ENCODE assay signal across 7 mouse cellular contexts in genomic region chr17:35737743-35738142, GRCm38 (mm10). TPM values are rescaled to one million over a fixed set of nuclear protein-coding genes. Genes with fewer than 3 reads are reported as not detected.
DNase-seq lines count a peak whose midpoint lies in the region; ATAC-seq and TF ChIP-seq lines count a peak whose summit lies in the region.

No protein-coding gene starts in this region.

- TF ChIP-seq CTCF in small intestine, adult 2 months (IDR thresholded peaks at IDR 0.05; ENCODE audit: extremely low read depth, insufficient read length, insufficient replicate concordance, low read depth, low read length), result peak; percentile 90; the same call in 1 of the 2 replicates

- no peak overlapping the region for H3K4me3 ChIP-seq in intestine, embryonic 16.5 days (ENCODE audit: low read length)
- H3K4me3 ChIP-seq in midbrain, embryonic 12.5 days, result no peak overlapping the region
- H3K4me3 ChIP-seq in small intestine, adult 2 months (ENCODE audit: low read depth, low read length), result no peak overlapping the region

- H3K36me3 ChIP-seq in intestine, embryonic 16.5 days (ENCODE audit: control insufficient read depth, insufficient read depth, low read length), result no peaks in the 10 kb centered on the region
- no peaks in the 10 kb centered on the region for H3K36me3 ChIP-seq in midbrain, embryonic 12.5 days
- no peaks in the 10 kb centered on the region for H3K36me3 ChIP-seq in small intestine, adult 2 months (ENCODE audit: control insufficient read depth, insufficient read depth, low read length)

- no peak overlapping the region for H3K4me2 ChIP-seq in intestine, embryonic 16.5 days (ENCODE audit: low read depth, low read length)
- peak overlapping the region; percentile 10; the same call in 1 of the 2 replicates for H3K4me2 ChIP-seq in midbrain, embryonic 12.5 days (replicated peaks)

- 12% methylated on average over 12 of the region's 12 CpGs for WGBS in intestine, embryonic 16.5 days
- WGBS in midbrain, embryonic 12.5 days, result 10% methylated on average over 12 of the region's 12 CpGs
- WGBS in small intestine, adult 2 months, result 9% methylated on average over 12 of the region's 12 CpGs

- H3K27me3 ChIP-seq in intestine, embryonic 16.5 days (replicated peaks; ENCODE audit: control insufficient read depth, insufficient read depth, low read length), result no peaks in the 10 kb centered on the region
- H3K27me3 ChIP-seq in midbrain, embryonic 12.5 days, result peaks cover 9% of the 10 kb centered on the region; the same call in 1 of the 2 replicates
- no peaks in the 10 kb centered on the region for H3K27me3 ChIP-seq in small intestine, adult 2 months (ENCODE audit: control insufficient read depth, insufficient read depth, low read length)

- H3K27ac ChIP-seq in intestine, embryonic 16.5 days (ENCODE audit: low read length), result no peak overlapping the region
- H3K27ac ChIP-seq in midbrain, embryonic 12.5 days (replicated peaks), result no peak overlapping the region
- H3K27ac ChIP-seq in small intestine, adult 2 months (ENCODE audit: insufficient read depth, low read depth, low read length), result no peak overlapping the region

- H3K4me1 ChIP-seq in intestine, embryonic 16.5 days (ENCODE audit: control insufficient read depth, insufficient read depth, low read length), result no peaks in the 10 kb centered on the region
- H3K4me1 ChIP-seq in midbrain, embryonic 12.5 days, result no peaks in the 10 kb centered on the region
- H3K4me1 ChIP-seq in small intestine, adult 2 months (ENCODE audit: control insufficient read depth, insufficient read depth, insufficient read length, low read length), result no peaks in the 10 kb centered on the region; the same call in none of the 2 replicates

- H3K9me3 ChIP-seq in intestine, embryonic 16.5 days (ENCODE audit: control insufficient read depth, low read length), result no peaks in the 10 kb centered on the region
- H3K9me3 ChIP-seq in midbrain, embryonic 12.5 days, result no peaks in the 10 kb centered on the region

- ATAC-seq in intestine, embryonic 16.5 days, result peak; percentile 68
- ATAC-seq in midbrain, embryonic 12.5 days (ENCODE audit: low FRiP score, low read depth), result peak; percentile 71; the same call in 1 of the 2 replicates

- H3K9ac ChIP-seq in intestine, embryonic 16.5 days (ENCODE audit: low read depth, low read length), result 0 out of 2 replicates have a peak overlapping the region, but pooled peaks have one; percentile 38
- H3K9ac ChIP-seq in midbrain, embryonic 12.5 days (replicated peaks), result no peak overlapping the region

- TF ChIP-seq POLR2A in small intestine, adult 2 months (IDR thresholded peaks at IDR 0.05; ENCODE audit: low read depth, low read length), result no peak

- intact Hi-C loops in left cerebral cortex, postnatal 25 days (cut with DNase I), result loop anchor here (2.0 to 5.0 kb wide), 3 partner anchors 85 to 155 kb away; partner anchors contain the start of gene Flot1

- peak; percentile 84 for DNase-seq in adrenal gland, adult 2 months
- DNase-seq in embryo, embryonic 11.5 days (ENCODE audit: low read depth, low spot score), result peak; percentile 80
- peak; percentile 72 to 83 for DNase-seq in gastrocnemius, postnatal 4 days (ENCODE audit: low spot score in 2 of 2)
- DNase-seq in left cerebral cortex, postnatal 25 days (ENCODE audit: low spot score in 2 of 2), result peak; percentile 82 to 85

RNA-seq across cellular contexts. Expression of gene Ddr1, which starts 33.3 kb away (rescaled TPM):
- total RNA-seq in adrenal gland, adult 2 months (2021), result 10 to 100 TPM; 30.0 to 58.8 TPM
- 58.0 and 61.6 TPM in 2 replicates for polyA plus RNA-seq in adrenal gland, adult 2 months (2012; rRNA removed)
- total RNA-seq in gastrocnemius, postnatal 4 days (2021), result 10 to 100 TPM; 69.6 to 71.4 TPM
- polyA plus RNA-seq in intestine, embryonic 16.5 days (2015; fragmentation: Nextera tagmentation; extraction: Ambion mirVana), result 54.1 and 57.1 TPM in 2 replicates
- total RNA-seq in left cerebral cortex, postnatal 25 days (2021), result 10 to 100 TPM; 51.9 to 55.4 TPM
- 201 and 218 TPM in 2 replicates for polyA plus RNA-seq in midbrain, embryonic 12.5 days (2016; fragmentation: Nextera tagmentation; extraction: Ambion mirVana)
- 51.9 and 76.9 TPM in 2 replicates for polyA plus RNA-seq in small intestine, adult 2 months (2012; rRNA removed)
